Mouse (Mus musculus) MEL (cell line): ENCODE data around the gene Hnrnpll. TPM values are rescaled to one million over a fixed set of nuclear protein-coding genes. Genes with fewer than 3 reads are reported as not detected.

Experiments used
- DNase-seq: peaks from one replicate; pipeline ENCODE4 v3.0.0; 2011; ENCODE audit warnings: low read depth, low spot score
- H3K27ac ChIP-seq: 2 replicates; pipeline ENCODE4 v1.5.1; 2012; ENCODE audit warnings: low read depth, mild to moderate bottlenecking, control low read depth, low read length, moderate library complexity; ENCODE audit not compliant: control insufficient read depth
- H3K27me3 ChIP-seq, 2 experiments: fragments of 150-350 bp in 1 of 2; sonication (generic) in 1 of 2; 2 replicates each; pipeline ENCODE4 v1.6.1; 2012; ENCODE audit warnings: low read length in 2 of 2, mild to moderate bottlenecking in 2 of 2, improper control_type of control experiment in 1 of 2, moderate library complexity in 1 of 2; ENCODE audit not compliant: insufficient read depth in 2 of 2, control insufficient read depth in 1 of 2
- H3K36me3 ChIP-seq, 2 experiments: 2 replicates each; pipeline ENCODE4 v1.6.1; 2012 to 2014; ENCODE audit warnings: low read length in 2 of 2, improper control_type of control experiment in 1 of 2, inconsistent platforms in 1 of 2, mild to moderate bottlenecking in 1 of 2; ENCODE audit not compliant: insufficient read depth in 2 of 2, control insufficient read depth in 1 of 2
- H3K4me1 ChIP-seq, 2 experiments: fragments of 150-350 bp in 1 of 2; sonication (generic) in 1 of 2; 2 replicates each; pipeline ENCODE4 v1.6.1; 2012; ENCODE audit warnings: low read length in 2 of 2, improper control_type of control experiment in 1 of 2, mild to moderate bottlenecking in 1 of 2; ENCODE audit not compliant: insufficient read depth in 2 of 2, control insufficient read depth in 1 of 2
- H3K4me3 ChIP-seq, 2 experiments: fragments of 150-350 bp in 1 of 2; sonication (generic) in 1 of 2; 2 replicates each; pipeline ENCODE4 v1.5.1; 2012; ENCODE audit warnings: low read depth in 2 of 2, low read length in 2 of 2, mild to moderate bottlenecking in 2 of 2, moderate library complexity in 2 of 2, control low read depth in 1 of 2, improper control_type of control experiment in 1 of 2; ENCODE audit not compliant: control insufficient read depth in 1 of 2, insufficient read depth in 1 of 2
- H3K79me2 ChIP-seq: 2 replicates; pipeline ENCODE4 v1.6.1; 2012; ENCODE audit warnings: mild to moderate bottlenecking, low read length, moderate library complexity; ENCODE audit not compliant: control insufficient read depth, poor library complexity, insufficient read depth
- H3K9ac ChIP-seq: 2 replicates; pipeline ENCODE4 v1.6.1; 2012; ENCODE audit warnings: low read depth, mild to moderate bottlenecking, control low read depth, low read length, moderate library complexity; ENCODE audit not compliant: control insufficient read depth, poor library complexity, severe bottlenecking
- H3K9me3 ChIP-seq: fragments of 150-350 bp; sonication (generic); replicated peaks from 2 replicates; pipeline ENCODE4 v1.6.1; 2012; ENCODE audit warnings: mild to moderate bottlenecking, low read length, improper control_type of control experiment, moderate library complexity; ENCODE audit not compliant: insufficient read depth
- CHD1 ChIP-seq: IDR thresholded peaks from 2 replicates; pipeline ENCODE4 v1.6.1; 2012; ENCODE audit warnings: low read depth, mild to moderate bottlenecking, inconsistent platforms, low read length, improper control_type of control experiment
- CHD2 ChIP-seq: IDR thresholded peaks from 2 replicates; pipeline ENCODE4 v1.6.1; 2011; ENCODE audit warnings: low read length, improper control_type of control experiment
- CTCF ChIP-seq, 3 experiments: IDR thresholded peaks in 2 of 3; conservative IDR thresholded peaks in 1 of 3; 2 replicates each; pipeline ENCODE4 v1.5.1; 2011 to 2012; ENCODE audit warnings: low read length in 3 of 3, low read depth in 2 of 3, mild to moderate bottlenecking in 2 of 3, improper control_type of control experiment in 1 of 3, inconsistent platforms in 1 of 3, mixed read lengths in 1 of 3, moderate library complexity in 1 of 3; ENCODE audit not compliant: control insufficient read depth in 1 of 3, insufficient read depth in 1 of 3, poor library complexity in 1 of 3, severe bottlenecking in 1 of 3
- GABPA ChIP-seq: IDR thresholded peaks from 2 replicates; pipeline ENCODE4 v1.6.1; 2012; ENCODE audit warnings: low read depth, mild to moderate bottlenecking, inconsistent platforms, low read length, improper control_type of control experiment, moderate library complexity
- KAT2A ChIP-seq: conservative IDR thresholded peaks from 2 replicates; pipeline ENCODE4 v1.6.1; 2012; ENCODE audit warnings: low read depth, low read length, improper control_type of control experiment, inconsistent platforms
- MAX ChIP-seq: IDR thresholded peaks from 2 replicates; pipeline ENCODE4 v1.6.1; 2011; ENCODE audit warnings: low read length, improper control_type of control experiment
- MEF2A ChIP-seq: IDR thresholded peaks from 2 replicates; pipeline ENCODE4 v1.6.1; 2014; ENCODE audit warnings: low read depth, mild to moderate bottlenecking, inconsistent platforms, low read length, improper control_type of control experiment; ENCODE audit not compliant: poor library complexity, insufficient replicate concordance, severe bottlenecking; ENCODE audit errors: extremely low read depth
- MYC ChIP-seq: IDR thresholded peaks from 2 replicates; pipeline ENCODE4 v1.6.1; 2011; ENCODE audit warnings: low read depth, mild to moderate bottlenecking, low read length, improper control_type of control experiment, moderate library complexity
- NELFE ChIP-seq: IDR thresholded peaks from 2 replicates; pipeline ENCODE4 v1.6.1; 2011; ENCODE audit warnings: low read depth, low read length, improper control_type of control experiment
- POLR2AphosphoS2 ChIP-seq: IDR thresholded peaks from 2 replicates; pipeline ENCODE4 v1.6.1; 2011; ENCODE audit warnings: low read length, improper control_type of control experiment
- RAD21 ChIP-seq: IDR thresholded peaks from 2 replicates; pipeline ENCODE4 v1.6.1; 2011; ENCODE audit warnings: mild to moderate bottlenecking, low read depth, low read length, improper control_type of control experiment
- RCOR1 ChIP-seq: IDR thresholded peaks from 2 replicates; pipeline ENCODE4 v1.6.1; 2012; ENCODE audit warnings: low read depth, mild to moderate bottlenecking, inconsistent platforms, low read length, improper control_type of control experiment
- TAL1 ChIP-seq: IDR thresholded peaks from 2 replicates; pipeline ENCODE4 v1.6.1; 2012; ENCODE audit warnings: mild to moderate bottlenecking, inconsistent platforms, low read length, moderate library complexity, mixed read lengths
- TBP ChIP-seq: IDR thresholded peaks from 2 replicates; pipeline ENCODE4 v1.8.0; 2011; ENCODE audit warnings: low read depth, low read length, improper control_type of control experiment
- USF1 ChIP-seq: IDR thresholded peaks from 2 replicates; pipeline ENCODE4 v1.6.1; 2014; ENCODE audit warnings: low read depth, mild to moderate bottlenecking, inconsistent platforms, low read length, improper control_type of control experiment, moderate library complexity
- USF2 ChIP-seq, 2 experiments: IDR thresholded peaks; 2 replicates each; pipeline ENCODE4 v1.6.1; 2011 to 2012; ENCODE audit warnings: improper control_type of control experiment in 2 of 2, low read length in 2 of 2, borderline replicate concordance in 1 of 2, inconsistent platforms in 1 of 2, low read depth in 1 of 2, mild to moderate bottlenecking in 1 of 2; ENCODE audit not compliant: insufficient read depth in 1 of 2
- ZC3H11A ChIP-seq: IDR thresholded peaks from 2 replicates; pipeline ENCODE4 v1.6.1; 2012; ENCODE audit warnings: low read depth, mild to moderate bottlenecking, inconsistent platforms, low read length, improper control_type of control experiment
- ZMIZ1 ChIP-seq: IDR thresholded peaks from 2 replicates; pipeline ENCODE4 v1.6.1; 2012; ENCODE audit warnings: low read depth, mild to moderate bottlenecking, inconsistent platforms, low read length, improper control_type of control experiment, moderate library complexity
- polyA plus RNA-seq, 2 experiments: library from polyadenylated mRNA; stranded (reverse) in 1 of 2; unstranded in 1 of 2; fragments of >175 nt in 1 of 2; fragments of >200 nt in 1 of 2; gene quantifications; 2 replicates each; pipeline versions ENCODE4 v1.2.1 to v1.2.4; 2012; ENCODE audit warnings: low replicate concordance in 2 of 2, low read depth in 1 of 2; ENCODE audit not compliant: insufficient read length in 2 of 2, insufficient read depth in 1 of 2, missing spikeins in 1 of 2
- total RNA-seq: library from RNA; depleted of rRNA; stranded (reverse); fragments of 300-350 nt; gene quantifications from 2 replicates; pipeline ENCODE4 v1.2.3, GENCODE M21; 2012; rRNA removed

Hnrnpll gene
- total and polyA plus RNA-seq, 3 experiments = 48.7 to 142 (median 77.7) TPM

DNA sequence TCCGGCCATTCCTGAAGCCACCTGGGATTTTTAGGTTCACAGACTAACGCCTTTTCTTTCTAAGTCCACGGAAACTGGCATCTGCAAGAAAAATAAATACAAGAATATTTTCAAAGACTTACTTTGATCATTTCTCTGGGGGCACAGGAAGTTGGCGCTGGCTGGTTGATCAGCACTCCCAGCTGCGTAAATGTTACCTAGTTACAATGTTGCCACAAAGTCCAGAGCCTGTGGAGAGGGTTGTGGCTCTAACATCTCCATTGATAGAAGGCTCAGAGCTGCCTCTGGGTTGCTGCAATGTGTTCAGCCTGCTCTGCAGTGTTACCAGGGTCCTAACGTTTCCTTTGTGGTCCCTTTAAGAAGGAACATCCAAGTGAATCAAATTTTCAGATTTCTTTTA lies 80.8 kb downstream of the Hnrnpll start:
- no peak for DNase-seq
- H3K9ac ChIP-seq = no peak overlapping the region
- H3K79me2 ChIP-seq = no peaks in the 10 kb centered on the region
- TF ChIP-seq USF2 (IDR thresholded peaks at IDR 0.05; ENCODE audit: borderline replicate concordance in 1 of 2, insufficient read depth in 1 of 2, low read depth in 1 of 2, low read length in 2 of 2) (no peak), CHD1 (no peak), ZMIZ1 (no peak), USF1 (no peak), RCOR1 (no peak), KAT2A (no peak), CHD2 (no peak), POLR2AphosphoS2 (no peak), TBP (no peak), MAX (no peak), NELFE (no peak), TAL1 (no peak), RAD21 (no peak), CTCF (IDR thresholded peaks at IDR 0.05 in 2 of 3, conservative IDR thresholded peaks at IDR 0.05 in 1 of 3; ENCODE audit: control insufficient read depth in 1 of 3, insufficient read depth in 1 of 3, low read depth in 2 of 3, low read length in 3 of 3, poor library complexity in 1 of 3, severe bottlenecking in 1 of 3) (no peak), MEF2A (no peak), ZC3H11A (no peak), MYC (no peak), GABPA (no peak)
- no peaks in the 10 kb centered on the region for H3K9me3 ChIP-seq
- no peak overlapping the region for H3K4me3 ChIP-seq
- H3K27ac ChIP-seq = no peak overlapping the region
- no peaks in the 10 kb centered on the region; a peak in 1 of 4 replicates for H3K27me3 ChIP-seq
- H3K4me1 ChIP-seq = peaks cover 19 to 36% of the 10 kb centered on the region in 2 experiments
- H3K36me3 ChIP-seq = peaks cover 0 to 15% of the 10 kb centered on the region in 2 experiments; a peak in 2 of 4 replicates

DNA sequence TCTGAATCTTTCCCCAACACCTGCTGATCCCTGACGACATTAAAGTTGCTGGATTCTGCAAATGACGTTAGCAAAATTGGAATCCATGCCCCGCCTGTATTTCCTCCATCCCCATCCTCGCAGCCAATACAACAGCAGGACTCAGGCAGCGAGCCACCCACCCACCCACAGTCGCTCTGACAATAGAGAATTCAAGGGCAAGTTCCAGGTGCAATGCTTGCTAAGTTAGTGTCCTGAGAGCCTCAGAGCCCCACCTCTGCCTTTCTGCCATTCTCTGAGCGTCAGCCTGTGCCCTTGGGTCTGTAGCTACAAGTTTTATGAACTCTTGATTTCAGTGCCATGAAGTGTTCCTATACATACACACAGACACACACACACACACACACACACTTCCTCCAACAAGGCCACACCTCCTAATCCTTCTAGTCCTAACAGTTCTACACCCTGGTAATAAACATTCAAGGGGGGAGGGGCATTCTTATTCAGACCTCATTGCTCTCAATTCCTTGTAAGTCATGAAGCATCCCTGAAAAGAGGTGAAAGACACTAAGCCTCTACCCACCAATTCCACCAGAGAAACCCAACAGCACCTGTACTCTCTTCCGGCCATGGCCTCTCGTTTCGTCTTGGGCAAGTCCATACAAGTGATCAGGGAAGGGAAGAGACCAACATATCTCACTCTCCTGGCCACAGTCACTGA lies 81.6 kb downstream of the Hnrnpll start:
- H3K9me3 ChIP-seq = no peaks in the 10 kb centered on the region
- H3K79me2 ChIP-seq = no peaks in the 10 kb centered on the region
- peaks cover 19 to 36% of the 10 kb centered on the region in 2 experiments for H3K4me1 ChIP-seq
- no peaks in the 10 kb centered on the region; a peak in 1 of 4 replicates for H3K27me3 ChIP-seq
- no peak for TF ChIP-seq USF1
- DNase-seq = no peak
- no peak overlapping the region for H3K4me3 ChIP-seq
- no peak overlapping the region for H3K9ac ChIP-seq
- no peak overlapping the region for H3K27ac ChIP-seq
- peaks cover 0 to 15% of the 10 kb centered on the region in 2 experiments; a peak in 2 of 4 replicates for H3K36me3 ChIP-seq

Other genes with a start within 250 kb of the Hnrnpll start
- 28.9 and 29.5 TPM in 2 replicates for gene Atl2, start 166.2 kb downstream of the Hnrnpll start, total RNA-seq
- gene Atl2, start 166.2 kb downstream of the Hnrnpll start, polyA plus RNA-seq = 100 to 1,000 TPM in 1 of 2 experiments, 10 to 100 TPM in 1; 43.3 to 118 TPM
- gene Galm, start 65.1 kb upstream of the Hnrnpll start, total RNA-seq = not detected in 2 replicates
- under 1 TPM in 1 of 2 experiments, not detected in 1; 0.15 TPM for gene Galm, start 65.1 kb upstream of the Hnrnpll start, polyA plus RNA-seq
- 419 and 425 TPM in 2 replicates for gene Srsf7, start 145.0 kb upstream of the Hnrnpll start, total RNA-seq
- 100 to 1,000 TPM in 1 of 2 experiments, not detected in 1; 399 TPM for gene Srsf7, start 145.0 kb upstream of the Hnrnpll start, polyA plus RNA-seq
- gene Ttc39d, start 145.1 kb upstream of the Hnrnpll start, total RNA-seq = not detected in 2 replicates
- gene Ttc39d, start 145.1 kb upstream of the Hnrnpll start, polyA plus RNA-seq = not detected
- gene Gemin6, start 162.1 kb upstream of the Hnrnpll start, total RNA-seq = 25.3 and 31.6 TPM in 2 replicates
- gene Gemin6, start 162.1 kb upstream of the Hnrnpll start, polyA plus RNA-seq = 10 to 100 TPM in 1 of 2 experiments, not detected in 1; 19.6 TPM
- 7.4 and 9.0 TPM in 2 replicates for gene Morn2, start 227.9 kb upstream of the Hnrnpll start, total RNA-seq
- gene Morn2, start 227.9 kb upstream of the Hnrnpll start, polyA plus RNA-seq = 10 to 100 TPM in 1 of 2 experiments, not detected in 1; 18.1 TPM
- gene Dhx57, start 228.1 kb upstream of the Hnrnpll start, total RNA-seq = 3.4 and 4.1 TPM in 2 replicates
- 1 to 10 TPM in 1 of 2 experiments, not detected in 1; 6.8 TPM for gene Dhx57, start 228.1 kb upstream of the Hnrnpll start, polyA plus RNA-seq
- gene Arhgef33, start 245.1 kb upstream of the Hnrnpll start, total RNA-seq = 0.08 TPM in 1 of 2 replicates, not detected in the other
- not detected for gene Arhgef33, start 245.1 kb upstream of the Hnrnpll start, polyA plus RNA-seq